22 mouse cellular contexts compared by ENCODE assay signal in genomic region chr12:91880431-91880830, GRCm38 (mm10).
"Had no signal": no experiment of that assay in that cellular context is flagged by ENCODE, and none has a peak within 500 bp of the region (broad histone marks: within the 10 kb centered on the region; RNA-seq: fewer than 3 reads in every experiment).

No protein-coding gene starts in this region.

- H3K9ac ChIP-seq: limb, embryonic 13.5 days; liver, embryonic 12.5 days; liver, embryonic 15.5 days; lung, embryonic 15.5 days; midbrain, embryonic 13.5 days had no signal

- H3K4me1 ChIP-seq: liver, embryonic 12.5 days; liver, embryonic 15.5 days; lung, embryonic 15.5 days had no signal

- ATAC-seq: liver, embryonic 12.5 days; midbrain, embryonic 13.5 days had no signal

- H3K27me3 ChIP-seq: limb, embryonic 13.5 days; liver, embryonic 12.5 days; liver, embryonic 15.5 days; lung, embryonic 15.5 days; megakaryocyte, embryonic 14.5 days; midbrain, embryonic 13.5 days had no signal

- H3K4me3 ChIP-seq: layer of hippocampus, adult 2 months; limb, embryonic 10.5 days; limb, embryonic 13.5 days; liver, embryonic 12.5 days; liver, embryonic 15.5 days; lung, embryonic 15.5 days; megakaryocyte, embryonic 14.5 days; midbrain, embryonic 10.5 days; midbrain, embryonic 13.5 days had no signal

- H3K36me3 ChIP-seq: limb, embryonic 10.5 days; limb, embryonic 13.5 days; liver, embryonic 12.5 days; liver, embryonic 15.5 days; lung, embryonic 15.5 days; midbrain, embryonic 10.5 days; midbrain, embryonic 13.5 days had no signal

- H3K4me2 ChIP-seq: limb, embryonic 13.5 days; liver, embryonic 12.5 days; liver, embryonic 15.5 days; lung, embryonic 15.5 days; midbrain, embryonic 13.5 days had no signal

- DNase-seq: kidney, adult 18-20 months; kidney, adult 9 months; kidney, postnatal 25 days; layer of hippocampus, adult 9-11 months; liver; lung, adult 18-20 months; lung, postnatal 10 days; lung, postnatal 36 days; right cerebral cortex, postnatal 25 days; spleen, adult 18-20 months; thymus, adult 18-20 months; thymus, postnatal 36 days had no signal

- H3K9me3 ChIP-seq: limb, embryonic 10.5 days; limb, embryonic 13.5 days; liver, embryonic 12.5 days; liver, embryonic 15.5 days; lung, embryonic 15.5 days; megakaryocyte, embryonic 14.5 days; midbrain, embryonic 10.5 days; midbrain, embryonic 13.5 days had no signal

- H3K27ac ChIP-seq: kidney, postnatal 0 days; layer of hippocampus, adult 2 months; limb, embryonic 10.5 days; limb, embryonic 13.5 days; liver, embryonic 12.5 days; liver, embryonic 15.5 days; lung, embryonic 15.5 days; midbrain, embryonic 10.5 days; midbrain, embryonic 13.5 days had no signal
